Mouse (Mus musculus): ENCODE results near the gene Ano6. TPM values are rescaled to one million over a fixed set of nuclear protein-coding genes. Genes with fewer than 3 reads are reported as not detected.

The Ano6 gene
- polyA plus RNA-seq, 1 experiment from 2014 or later = 37.2 TPM

DNA sequence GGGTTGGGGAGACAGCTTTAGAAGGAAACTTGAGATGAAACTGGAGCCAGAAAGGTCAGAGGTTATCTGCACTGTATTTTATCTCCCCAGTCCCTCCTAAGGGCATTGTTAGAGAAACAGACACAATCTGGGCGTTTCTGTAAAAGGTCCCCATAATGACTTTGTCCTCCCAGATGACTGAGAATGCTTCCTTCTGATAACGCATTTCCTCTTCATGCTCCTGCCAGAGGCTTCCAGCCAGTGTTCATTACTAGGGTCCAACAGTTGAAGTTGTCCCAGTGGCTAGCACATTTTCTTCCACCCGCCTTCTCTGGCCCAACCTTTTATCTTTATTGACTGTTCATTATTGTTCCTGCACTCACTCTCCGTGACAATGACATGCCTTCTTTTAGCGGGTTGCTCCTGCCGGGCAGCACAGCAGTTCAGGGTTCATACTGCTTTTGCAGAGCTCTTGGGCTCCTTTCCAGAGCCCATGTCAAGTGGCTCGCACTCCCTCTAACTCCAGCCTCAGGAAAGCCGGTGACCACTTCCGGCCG is 90.0 kb downstream of the Ano6 start:
- Histone ChIP-seq H3K9me3 (ENCODE audit: control insufficient read depth, low read length) (no peaks in the 10 kb centered on the region), H3K27me3 (ENCODE audit: control insufficient read depth, insufficient read depth, low read length) (no peaks in the 10 kb centered on the region), H3K4me2 (ENCODE audit: low read length) (peak overlapping the region; percentile 25; the same call in 1 of the 2 replicates), H3K27ac (replicated peaks in 1 of 2; ENCODE audit: control insufficient read depth in 1 of 2, insufficient read depth in 1 of 2, low read depth in 2 of 2, low read length in 2 of 2) (peak overlapping the region; percentile 60 to 71), H3K9ac (ENCODE audit: low read length) (no peak overlapping the region), H3K4me1 (ENCODE audit: control insufficient read depth in 2 of 2, insufficient read depth in 2 of 2, low read length in 2 of 2) (peaks cover 14 to 33% of the 10 kb centered on the region in 2 experiments), H3K4me3 (ENCODE audit: control insufficient read depth in 1 of 2, insufficient read depth in 1 of 2, low read depth in 1 of 2, low read length in 2 of 2) (no peak overlapping the region), H3K36me3 (ENCODE audit: control insufficient read depth, insufficient read depth, low read length) (no peaks in the 10 kb centered on the region)
- ATAC-seq (ENCODE audit: insufficient number of reproducible peaks, insufficient read depth, low FRiP score, low read depth) = peak; percentile 60
- WGBS = 3% methylated on average over 10 of the region's 10 CpGs

DNA sequence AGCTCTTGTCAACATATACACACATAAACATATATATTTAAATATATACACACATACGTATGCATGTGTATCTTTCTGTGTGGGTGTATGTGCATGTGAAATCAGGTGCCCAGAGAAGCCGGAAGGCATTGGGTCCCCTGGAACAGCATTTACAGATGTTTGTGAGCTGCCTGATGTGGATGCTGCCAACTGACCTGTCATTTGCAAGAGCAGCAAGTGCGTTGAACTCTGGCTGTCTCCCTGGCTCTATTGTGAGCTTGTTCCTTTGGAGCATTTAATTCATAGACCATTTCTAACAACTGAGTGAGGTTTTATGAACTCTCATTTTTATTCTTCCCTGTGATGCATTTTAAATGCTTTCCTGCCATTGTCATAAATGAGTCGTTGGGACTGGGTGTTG is 91.8 kb downstream of the Ano6 start:
- H3K9me3 ChIP-seq (ENCODE audit: control insufficient read depth, low read length) = no peaks in the 10 kb centered on the region
- no peak overlapping the region for H3K4me3 ChIP-seq (ENCODE audit: control insufficient read depth in 1 of 2, insufficient read depth in 1 of 2, low read depth in 1 of 2, low read length in 2 of 2)
- H3K36me3 ChIP-seq (ENCODE audit: control insufficient read depth, insufficient read depth, low read length) = no peaks in the 10 kb centered on the region
- H3K4me1 ChIP-seq (ENCODE audit: control insufficient read depth in 2 of 2, insufficient read depth in 2 of 2, low read length in 2 of 2) = peaks cover 23 to 50% of the 10 kb centered on the region in 2 experiments
- no peak for ATAC-seq (ENCODE audit: insufficient number of reproducible peaks, insufficient read depth, low FRiP score, low read depth)
- no peak overlapping the region for H3K4me2 ChIP-seq (ENCODE audit: low read length)
- H3K27me3 ChIP-seq (ENCODE audit: control insufficient read depth, insufficient read depth, low read length) = no peaks in the 10 kb centered on the region
- WGBS = 90% methylated on average over 4 of the region's 4 CpGs
- no peak overlapping the region for H3K27ac ChIP-seq (replicated peaks in 1 of 2; ENCODE audit: control insufficient read depth in 1 of 2, insufficient read depth in 1 of 2, low read depth in 2 of 2, low read length in 2 of 2)
- H3K9ac ChIP-seq (ENCODE audit: low read length) = no peak overlapping the region

DNA sequence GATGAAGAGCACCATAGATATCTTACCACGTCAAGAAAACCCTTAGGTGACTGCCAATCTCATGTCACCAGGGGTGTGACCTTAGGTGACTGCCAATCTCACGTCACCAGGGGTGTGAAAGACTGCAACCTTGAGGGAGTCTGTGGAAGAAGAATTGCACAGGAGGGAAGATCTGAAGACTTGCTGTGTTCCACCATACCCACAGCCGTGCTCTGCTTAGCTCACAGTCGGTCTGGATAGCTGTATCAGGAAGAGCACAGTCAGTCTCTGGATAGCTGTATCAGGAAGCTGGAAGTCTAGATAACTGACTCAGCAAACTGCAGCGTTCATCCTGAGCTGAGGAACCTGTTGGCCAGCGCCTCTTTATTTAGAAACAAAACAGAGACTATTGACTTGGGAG is 92.9 kb downstream of the Ano6 start:
- peaks cover 25 to 58% of the 10 kb centered on the region in 2 experiments for H3K4me1 ChIP-seq (ENCODE audit: control insufficient read depth in 2 of 2, insufficient read depth in 2 of 2, low read length in 2 of 2)
- H3K27me3 ChIP-seq (ENCODE audit: control insufficient read depth, insufficient read depth, low read length) = no peaks in the 10 kb centered on the region
- no peak overlapping the region for H3K4me3 ChIP-seq (ENCODE audit: control insufficient read depth in 1 of 2, insufficient read depth in 1 of 2, low read depth in 1 of 2, low read length in 2 of 2)
- 19% methylated on average over 6 of the region's 6 CpGs for WGBS
- H3K36me3 ChIP-seq (ENCODE audit: control insufficient read depth, insufficient read depth, low read length) = no peaks in the 10 kb centered on the region
- H3K4me2 ChIP-seq (ENCODE audit: low read length) = no peak overlapping the region
- no peak overlapping the region for H3K27ac ChIP-seq (replicated peaks in 1 of 2; ENCODE audit: control insufficient read depth in 1 of 2, insufficient read depth in 1 of 2, low read depth in 2 of 2, low read length in 2 of 2)
- no peak overlapping the region for H3K9ac ChIP-seq (ENCODE audit: low read length)
- H3K9me3 ChIP-seq (ENCODE audit: control insufficient read depth, low read length) = no peaks in the 10 kb centered on the region
- no peak for ATAC-seq (ENCODE audit: insufficient number of reproducible peaks, insufficient read depth, low FRiP score, low read depth)

DNA sequence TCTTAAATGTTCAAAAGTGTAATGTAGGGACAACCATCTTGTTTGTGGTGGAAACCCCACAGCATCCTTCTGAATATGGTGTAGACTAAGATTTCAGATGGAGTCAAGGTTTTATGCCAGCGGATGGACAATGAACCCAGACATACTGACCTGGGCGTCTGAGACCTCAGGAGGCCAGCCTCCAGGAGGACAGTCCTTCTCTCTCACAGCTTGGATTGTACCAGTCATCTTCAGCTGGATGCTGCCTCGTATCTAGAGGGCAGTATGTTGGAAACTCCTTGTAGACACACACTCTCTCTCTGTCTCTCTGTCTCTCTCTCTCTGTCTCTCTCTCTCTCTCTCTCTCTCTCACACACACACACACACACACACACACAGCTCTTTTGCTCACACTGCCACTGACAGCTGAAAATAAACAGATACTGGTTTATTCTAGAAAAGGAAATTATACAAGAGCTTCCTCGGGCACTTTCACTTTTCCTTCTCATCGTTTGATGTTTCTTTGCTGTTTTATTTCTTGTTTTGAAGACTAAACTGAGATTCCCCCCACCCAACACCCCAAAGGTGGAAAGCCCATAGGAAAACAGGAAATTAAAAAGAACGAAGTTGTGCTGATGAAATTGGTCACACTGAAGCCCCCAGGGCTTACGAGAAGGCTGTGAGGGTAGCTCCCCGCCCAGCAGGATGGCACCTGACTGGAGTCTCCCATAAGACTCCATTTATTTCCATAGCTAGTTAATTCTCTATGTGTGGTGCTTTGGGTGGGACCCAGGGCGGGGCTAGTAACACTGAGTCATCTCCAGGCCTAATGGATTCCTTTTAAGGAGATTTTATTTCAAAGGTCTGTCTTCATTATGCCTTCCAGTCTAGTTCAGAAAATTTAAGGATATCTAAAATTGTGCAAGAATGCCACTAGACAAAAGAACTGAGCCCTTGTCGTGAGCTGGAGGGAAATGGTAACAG is 94.3 kb downstream of the Ano6 start:
- Histone ChIP-seq H3K4me2 (ENCODE audit: low read length) (no peak overlapping the region), H3K27ac (replicated peaks in 1 of 2; ENCODE audit: control insufficient read depth in 1 of 2, insufficient read depth in 1 of 2, low read depth in 2 of 2, low read length in 2 of 2) (no peak overlapping the region), H3K9ac (ENCODE audit: low read length) (no peak overlapping the region), H3K9me3 (ENCODE audit: control insufficient read depth, low read length) (0 out of 2 replicates have a peak, but pooled peaks cover under 1% of the 10 kb centered on the region), H3K27me3 (ENCODE audit: control insufficient read depth, insufficient read depth, low read length) (no peaks in the 10 kb centered on the region), H3K4me1 (ENCODE audit: control insufficient read depth in 2 of 2, insufficient read depth in 2 of 2, low read length in 2 of 2) (peaks cover 27 to 55% of the 10 kb centered on the region in 2 experiments), H3K4me3 (ENCODE audit: control insufficient read depth in 1 of 2, insufficient read depth in 1 of 2, low read depth in 1 of 2, low read length in 2 of 2) (no peak overlapping the region), H3K36me3 (ENCODE audit: control insufficient read depth, insufficient read depth, low read length) (no peaks in the 10 kb centered on the region)
- ATAC-seq (ENCODE audit: insufficient number of reproducible peaks, insufficient read depth, low FRiP score, low read depth) = no peak
- 75% methylated on average over 10 of the region's 10 CpGs for WGBS

DNA sequence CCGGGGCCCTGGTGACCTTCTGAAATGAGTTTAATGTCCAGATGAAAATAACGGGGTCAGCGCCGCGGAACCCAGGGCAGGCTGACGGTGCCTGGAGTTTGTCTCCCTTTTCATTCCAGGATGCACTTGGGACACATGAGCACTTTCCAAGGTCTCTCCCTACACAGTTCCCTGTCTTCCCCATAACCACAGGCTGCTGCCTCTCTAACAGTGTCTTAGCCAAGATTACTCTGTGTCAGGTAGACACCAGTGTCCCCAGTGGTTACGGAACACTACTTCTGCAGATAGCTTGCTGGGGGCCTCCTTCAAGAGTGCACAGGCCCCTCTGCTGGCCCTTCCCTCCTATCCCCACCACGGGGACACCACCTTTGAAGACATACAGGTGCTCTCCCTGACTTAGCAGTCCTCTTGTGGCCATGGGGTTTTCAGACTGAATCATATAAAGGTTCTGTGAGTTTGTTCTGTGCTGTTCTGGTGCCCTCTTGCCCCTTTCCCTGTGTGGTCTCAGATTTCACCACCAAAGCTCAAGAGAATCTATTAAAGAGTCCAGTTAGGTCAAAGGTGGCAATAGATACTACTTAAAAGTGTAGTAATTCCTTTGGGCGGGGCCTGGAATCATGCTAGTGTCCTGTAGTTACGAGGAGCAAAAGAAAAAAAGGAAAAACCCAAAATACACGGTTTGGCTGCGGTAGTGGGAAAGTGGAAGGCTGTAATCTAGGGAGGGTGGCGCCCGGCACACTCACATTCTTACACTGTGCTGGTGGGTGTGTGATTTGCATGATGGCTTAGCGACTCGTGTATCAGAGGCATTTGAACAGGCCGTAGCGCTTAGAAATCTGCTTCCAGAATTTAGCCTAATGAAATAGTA is 95.5 kb downstream of the Ano6 start:
- 66% methylated on average over 18 of the region's 18 CpGs for WGBS
- Histone ChIP-seq H3K4me1 (ENCODE audit: control insufficient read depth in 2 of 2, insufficient read depth in 2 of 2, low read length in 2 of 2) (peaks cover 23 to 43% of the 10 kb centered on the region in 2 experiments), H3K27me3 (ENCODE audit: control insufficient read depth, insufficient read depth, low read length) (no peaks in the 10 kb centered on the region), H3K36me3 (ENCODE audit: control insufficient read depth, insufficient read depth, low read length) (no peaks in the 10 kb centered on the region), H3K9ac (ENCODE audit: low read length) (no peak overlapping the region), H3K4me2 (ENCODE audit: low read length) (no peak overlapping the region), H3K9me3 (ENCODE audit: control insufficient read depth, low read length) (0 out of 2 replicates have a peak, but pooled peaks cover 2% of the 10 kb centered on the region), H3K4me3 (ENCODE audit: control insufficient read depth in 1 of 2, insufficient read depth in 1 of 2, low read depth in 1 of 2, low read length in 2 of 2) (no peak overlapping the region), H3K27ac (replicated peaks in 1 of 2; ENCODE audit: control insufficient read depth in 1 of 2, insufficient read depth in 1 of 2, low read depth in 2 of 2, low read length in 2 of 2) (peak overlapping the region in 1 of 2 experiments; percentile 67; a peak in 3 of 4 replicates)
- no peak for ATAC-seq (ENCODE audit: insufficient number of reproducible peaks, insufficient read depth, low FRiP score, low read depth)

DNA sequence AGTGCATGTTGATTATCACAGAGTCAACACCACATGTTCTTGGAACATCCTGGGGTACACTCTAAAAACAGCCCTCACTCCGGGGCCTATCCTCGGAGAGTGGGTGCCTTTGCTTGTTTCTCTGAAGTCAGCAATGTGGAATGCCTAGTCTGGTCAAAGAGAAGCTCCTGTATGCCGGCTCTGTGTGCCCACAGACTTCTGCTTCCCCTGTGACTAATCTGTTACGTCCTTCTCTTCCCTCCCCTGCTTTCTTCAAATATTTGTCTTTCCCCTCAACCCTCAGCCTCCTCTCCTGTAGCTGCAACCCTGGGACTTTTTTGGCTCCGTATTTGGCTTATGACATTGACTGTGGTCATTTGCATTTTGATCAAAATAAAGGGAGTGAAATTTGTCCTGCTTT is 96.7 kb downstream of the Ano6 start:
- Histone ChIP-seq H3K4me3 (ENCODE audit: control insufficient read depth in 1 of 2, insufficient read depth in 1 of 2, low read depth in 1 of 2, low read length in 2 of 2) (no peak overlapping the region), H3K27me3 (ENCODE audit: control insufficient read depth, insufficient read depth, low read length) (no peaks in the 10 kb centered on the region), H3K4me1 (ENCODE audit: control insufficient read depth in 2 of 2, insufficient read depth in 2 of 2, low read length in 2 of 2) (peaks cover 19 to 37% of the 10 kb centered on the region in 2 experiments), H3K9me3 (ENCODE audit: control insufficient read depth, low read length) (0 out of 2 replicates have a peak, but pooled peaks cover 2% of the 10 kb centered on the region), H3K27ac (replicated peaks in 1 of 2; ENCODE audit: control insufficient read depth in 1 of 2, insufficient read depth in 1 of 2, low read depth in 2 of 2, low read length in 2 of 2) (peak overlapping the region; percentile 54 to 67), H3K9ac (ENCODE audit: low read length) (no peak overlapping the region), H3K4me2 (ENCODE audit: low read length) (no peak overlapping the region), H3K36me3 (ENCODE audit: control insufficient read depth, insufficient read depth, low read length) (no peaks in the 10 kb centered on the region)
- ATAC-seq (ENCODE audit: insufficient number of reproducible peaks, insufficient read depth, low FRiP score, low read depth) = no peak
- 13% methylated on average over 5 of the region's 5 CpGs for WGBS

DNA sequence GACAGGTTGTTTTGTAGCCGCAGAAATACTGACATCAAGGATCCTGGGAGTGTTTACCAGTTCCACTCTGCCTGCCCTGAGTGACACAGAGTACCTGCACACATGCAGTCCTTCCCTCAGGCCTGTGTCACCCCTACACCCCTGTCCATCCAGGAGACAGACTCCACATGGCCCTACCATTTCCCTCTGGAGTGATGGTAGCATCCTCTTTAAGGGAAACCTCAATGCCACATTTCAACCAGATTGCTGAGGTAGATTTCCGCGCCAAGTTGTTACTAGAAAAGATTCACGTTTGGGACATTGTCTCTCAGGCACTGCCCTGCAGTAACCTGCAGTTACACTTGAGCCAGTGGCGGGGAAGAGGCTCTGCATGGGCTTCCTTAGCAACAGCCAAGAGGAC is 97.9 kb downstream of the Ano6 start:
- Histone ChIP-seq H3K9ac (ENCODE audit: low read length) (no peak overlapping the region), H3K36me3 (ENCODE audit: control insufficient read depth, insufficient read depth, low read length) (no peaks in the 10 kb centered on the region), H3K27me3 (ENCODE audit: control insufficient read depth, insufficient read depth, low read length) (no peaks in the 10 kb centered on the region), H3K27ac (replicated peaks in 1 of 2; ENCODE audit: control insufficient read depth in 1 of 2, insufficient read depth in 1 of 2, low read depth in 2 of 2, low read length in 2 of 2) (no peak overlapping the region), H3K9me3 (ENCODE audit: control insufficient read depth, low read length) (0 out of 2 replicates have a peak, but pooled peaks cover 2% of the 10 kb centered on the region), H3K4me3 (ENCODE audit: control insufficient read depth in 1 of 2, insufficient read depth in 1 of 2, low read depth in 1 of 2, low read length in 2 of 2) (no peak overlapping the region), H3K4me2 (ENCODE audit: low read length) (no peak overlapping the region), H3K4me1 (ENCODE audit: control insufficient read depth in 2 of 2, insufficient read depth in 2 of 2, low read length in 2 of 2) (peaks cover 16 to 32% of the 10 kb centered on the region in 2 experiments)
- ATAC-seq (ENCODE audit: insufficient number of reproducible peaks, insufficient read depth, low FRiP score, low read depth) = no peak
- 74% methylated on average over 5 of the region's 5 CpGs for WGBS

All from heart, embryonic 14.5 days (tissue).